Mouse (Mus musculus) erythroblast, embryonic 14.5 days (primary cell): ENCODE measurements around the gene Tbxas1.

ENCODE experiments used
- GATA1 ChIP-seq: IDR thresholded peaks from 2 replicates; pipeline ENCODE4 v1.6.1; 2012; ENCODE audit warnings: low read length, inconsistent platforms, mixed read lengths
- TAL1 ChIP-seq: IDR thresholded peaks from 3 replicates; pipeline ENCODE4 v1.6.1; 2012; ENCODE audit warnings: low read length, inconsistent platforms, mixed read lengths

- no peak for TF ChIP-seq TAL1
- TF ChIP-seq GATA1: no peak
Observed at GRCm38 (mm10) chr6:39036204-39036603, 161.0 kb downstream of the Tbxas1 start.
